Comparison of ENCODE assay signal across 9 mouse cellular contexts in the genomic region with DNA sequence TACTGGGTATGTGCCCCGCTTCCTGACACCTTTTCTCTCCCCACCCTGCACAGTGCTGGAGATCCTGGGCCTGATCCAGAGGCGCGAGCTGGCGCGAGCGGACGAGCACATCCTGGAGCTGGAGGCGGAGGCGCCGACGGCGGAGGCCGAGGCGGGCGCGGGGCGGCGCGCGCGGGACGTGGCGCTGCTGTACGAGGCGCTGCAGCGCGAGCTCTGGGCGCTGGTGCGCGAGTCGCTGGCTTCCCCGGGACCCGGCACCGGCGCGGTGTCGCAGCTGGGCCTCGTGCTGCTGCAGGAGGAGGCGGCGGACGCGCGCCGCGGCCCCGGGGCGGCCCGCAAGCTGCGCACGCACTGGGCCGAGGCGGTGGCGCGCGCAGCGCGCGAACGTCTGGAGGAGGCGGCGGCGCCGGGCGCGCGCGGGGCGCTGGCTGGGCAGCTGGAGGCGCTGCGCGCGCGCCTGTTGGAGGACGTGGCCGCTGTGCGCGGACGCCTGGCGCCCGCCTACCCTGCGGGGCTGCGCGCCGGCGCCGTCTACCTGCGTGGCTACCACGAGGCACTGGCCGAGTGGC. TPM values are rescaled to one million over a fixed set of nuclear protein-coding genes. Genes with fewer than 3 reads are reported as not detected.
DNase-seq lines count a peak whose midpoint lies in the region; ATAC-seq lines count a peak whose summit lies in the region.
"Had no signal": no experiment of that assay in that cellular context is flagged by ENCODE, and none has a peak within 500 bp of the region (broad histone marks: within the 10 kb centered on the region; RNA-seq: fewer than 3 reads in every experiment).

No protein-coding gene starts in this region.

- H3K36me3 ChIP-seq in forebrain, embryonic 12.5 days (replicated peaks), result no peaks in the 10 kb centered on the region
- H3K36me3 ChIP-seq in heart, embryonic 14.5 days (ENCODE audit: control insufficient read depth, insufficient read depth, low read length), result no peaks in the 10 kb centered on the region
- peaks cover 3% of the 10 kb centered on the region; the same call in 1 of the 2 replicates for H3K36me3 ChIP-seq in liver, embryonic 13.5 days
- no peaks in the 10 kb centered on the region for H3K36me3 ChIP-seq in neural tube, embryonic 11.5 days (ENCODE audit: control insufficient read depth, insufficient read depth, low read length)
- H3K36me3 ChIP-seq in stomach, embryonic 16.5 days (ENCODE audit: control insufficient read depth, insufficient read depth, low read length), result no peaks in the 10 kb centered on the region

- peaks cover 93% of the 10 kb centered on the region for H3K27me3 ChIP-seq in forebrain, embryonic 12.5 days
- H3K27me3 ChIP-seq in heart, embryonic 14.5 days (ENCODE audit: control insufficient read depth, insufficient read depth, low read length), result peaks cover 57% of the 10 kb centered on the region
- peaks cover 63% of the 10 kb centered on the region for H3K27me3 ChIP-seq in liver, embryonic 13.5 days
- H3K27me3 ChIP-seq in neural tube, embryonic 11.5 days (ENCODE audit: control insufficient read depth, insufficient read depth, low read length), result peaks cover 65% of the 10 kb centered on the region
- peaks cover 47% of the 10 kb centered on the region for H3K27me3 ChIP-seq in stomach, embryonic 16.5 days (ENCODE audit: control insufficient read depth, insufficient read depth, low read length)

- 1% methylated on average over 55 of the region's 89 CpGs for WGBS in forebrain, embryonic 12.5 days
- WGBS in heart, embryonic 14.5 days, result 1% methylated on average over 78 of the region's 89 CpGs
- 8% methylated on average over 84 of the region's 89 CpGs for WGBS in liver, embryonic 13.5 days (ENCODE audit: insufficient replicate concordance)
- under 1% methylated on average over 71 of the region's 89 CpGs for WGBS in neural tube, embryonic 11.5 days
- under 1% methylated on average over 81 of the region's 89 CpGs for WGBS in stomach, embryonic 16.5 days

- H3K4me1 ChIP-seq in forebrain, embryonic 12.5 days, result peaks cover 3% of the 10 kb centered on the region; the same call in 1 of the 2 replicates
- H3K4me1 ChIP-seq in heart, embryonic 14.5 days (ENCODE audit: control insufficient read depth in 2 of 2, insufficient read depth in 2 of 2, low read length in 2 of 2), result peaks cover 8% of the 10 kb centered on the region in 2 experiments; a peak in 3 of 4 replicates
- H3K4me1 ChIP-seq in liver, embryonic 13.5 days (replicated peaks), result peaks cover 33% of the 10 kb centered on the region
- H3K4me1 ChIP-seq in neural tube, embryonic 11.5 days (ENCODE audit: control insufficient read depth, insufficient read depth, low read length), result peaks cover 6% of the 10 kb centered on the region; the same call in 1 of the 2 replicates
- H3K4me1 ChIP-seq in stomach, embryonic 16.5 days (ENCODE audit: control insufficient read depth, insufficient read depth, low read length), result no peaks in the 10 kb centered on the region

- no peaks in the 10 kb centered on the region for H3K9me3 ChIP-seq in forebrain, embryonic 12.5 days
- H3K9me3 ChIP-seq in heart, embryonic 14.5 days (ENCODE audit: control insufficient read depth, low read length), result no peaks in the 10 kb centered on the region
- H3K9me3 ChIP-seq in liver, embryonic 13.5 days (replicated peaks), result no peaks in the 10 kb centered on the region
- no peaks in the 10 kb centered on the region for H3K9me3 ChIP-seq in neural tube, embryonic 11.5 days (ENCODE audit: control insufficient read depth, low read length)
- H3K9me3 ChIP-seq in stomach, embryonic 16.5 days (replicated peaks; ENCODE audit: control insufficient read depth, low read length), result no peaks in the 10 kb centered on the region

- ATAC-seq in forebrain, embryonic 12.5 days (ENCODE audit: low FRiP score), result peak; percentile 92
- peak; percentile 73 for ATAC-seq in heart, embryonic 14.5 days (ENCODE audit: insufficient number of reproducible peaks, insufficient read depth, low FRiP score, low read depth)
- peak; percentile 51 for ATAC-seq in liver, embryonic 13.5 days (ENCODE audit: low read depth)
- ATAC-seq in neural tube, embryonic 11.5 days (ENCODE audit: insufficient read depth, low FRiP score, low TSS enrichment), result peak; percentile 85
- ATAC-seq in stomach, embryonic 16.5 days (ENCODE audit: insufficient read depth, low FRiP score), result peak; percentile 90

- peak overlapping the region; percentile 53 for H3K4me3 ChIP-seq in forebrain, embryonic 12.5 days (replicated peaks)
- peak overlapping the region; percentile 55 to 75 for H3K4me3 ChIP-seq in heart, embryonic 14.5 days (ENCODE audit: control insufficient read depth in 1 of 2, insufficient read depth in 1 of 2, low read depth in 1 of 2, low read length in 2 of 2)
- H3K4me3 ChIP-seq in liver, embryonic 13.5 days (replicated peaks), result peak overlapping the region; percentile 55
- H3K4me3 ChIP-seq in neural tube, embryonic 11.5 days (ENCODE audit: low read depth, low read length), result peak overlapping the region; percentile 49
- H3K4me3 ChIP-seq in stomach, embryonic 16.5 days (replicated peaks; ENCODE audit: low read length), result peak overlapping the region; percentile 57
- H3K4me3 ChIP-seq: myocyte had no signal

- H3K9ac ChIP-seq in forebrain, embryonic 12.5 days, result peak overlapping the region; percentile 54
- peak overlapping the region; percentile 78 for H3K9ac ChIP-seq in heart, embryonic 14.5 days (ENCODE audit: low read length)
- H3K9ac ChIP-seq in liver, embryonic 13.5 days, result peak overlapping the region; percentile 39; the same call in 1 of the 2 replicates
- H3K9ac ChIP-seq in neural tube, embryonic 11.5 days (ENCODE audit: low read length), result peak overlapping the region; percentile 63
- H3K9ac ChIP-seq in stomach, embryonic 16.5 days (ENCODE audit: low read length), result peak overlapping the region; percentile 82

- peak overlapping the region; percentile 70 for H3K4me2 ChIP-seq in forebrain, embryonic 12.5 days
- H3K4me2 ChIP-seq in heart, embryonic 14.5 days (ENCODE audit: low read length), result peak overlapping the region; percentile 92
- H3K4me2 ChIP-seq in liver, embryonic 13.5 days, result peak overlapping the region; percentile 71
- peak overlapping the region; percentile 72 for H3K4me2 ChIP-seq in neural tube, embryonic 11.5 days (ENCODE audit: low read depth)
- peak overlapping the region; percentile 94 for H3K4me2 ChIP-seq in stomach, embryonic 16.5 days (ENCODE audit: low read depth, low read length)

- DNase-seq in spleen, adult 18-20 months, result peak; percentile 41 to 57
- DNase-seq in spleen, adult 12 weeks (ENCODE audit: low spot score), result no peak
- peak; percentile 86 for DNase-seq in kidney, postnatal 14 days
- no peak for DNase-seq in liver, embryonic 13.5 days
- DNase-seq in neural tube, embryonic 11.5 days (ENCODE audit: low spot score), result peak; percentile 85

- H3K27ac ChIP-seq in forebrain, embryonic 12.5 days, result 0 out of 2 replicates have a peak overlapping the region, but pooled peaks have one; percentile 47
- peak overlapping the region in 1 of 2 experiments; percentile 57; a peak in 3 of 4 replicates for H3K27ac ChIP-seq in heart, embryonic 14.5 days (replicated peaks in 1 of 2; ENCODE audit: control insufficient read depth in 1 of 2, insufficient read depth in 1 of 2, low read depth in 2 of 2, low read length in 2 of 2)
- H3K27ac ChIP-seq in liver, embryonic 13.5 days, result no peak overlapping the region
- H3K27ac ChIP-seq in neural tube, embryonic 11.5 days (ENCODE audit: low read depth, low read length), result no peak overlapping the region
- peak overlapping the region; percentile 16; the same call in 1 of the 2 replicates for H3K27ac ChIP-seq in stomach, embryonic 16.5 days (ENCODE audit: low read length)

RNA-seq across cellular contexts. Expression of a gene that starts 10.8 kb away (rescaled TPM):
- polyA plus RNA-seq in forebrain, embryonic 12.5 days (2016; fragmentation: Nextera tagmentation; extraction: Ambion mirVana), result 0.51 and 0.69 TPM in 2 replicates
- polyA plus RNA-seq in heart, embryonic 14.5 days (2014; fragmentation: Nextera tagmentation; extraction: Ambion mirVana), result 1.3 and 1.8 TPM in 2 replicates
- 0.83 and 1.0 TPM in 2 replicates for polyA plus RNA-seq in liver, embryonic 13.5 days (2015; fragmentation: Nextera tagmentation; extraction: Ambion mirVana)
- polyA plus RNA-seq in neural tube, embryonic 11.5 days (2014; fragmentation: Nextera tagmentation; extraction: Ambion mirVana), result 1.2 and 1.6 TPM in 2 replicates
- 0.71 and 0.85 TPM in 2 replicates for polyA plus RNA-seq in stomach, embryonic 16.5 days (2015; fragmentation: Nextera tagmentation; extraction: Ambion mirVana)
- polyA plus RNA-seq: myocyte had no signal

RNA-seq across cellular contexts. Expression of a gene that starts 15.3 kb away (rescaled TPM):
- polyA plus RNA-seq in forebrain, embryonic 12.5 days (2016; fragmentation: Nextera tagmentation; extraction: Ambion mirVana), result 14.0 and 14.3 TPM in 2 replicates
- polyA plus RNA-seq in heart, embryonic 14.5 days (2014; fragmentation: Nextera tagmentation; extraction: Ambion mirVana), result 9.3 and 10.5 TPM in 2 replicates
- 1.3 and 1.6 TPM in 2 replicates for polyA plus RNA-seq in liver, embryonic 13.5 days (2015; fragmentation: Nextera tagmentation; extraction: Ambion mirVana)
- polyA plus RNA-seq in neural tube, embryonic 11.5 days (2014; fragmentation: Nextera tagmentation; extraction: Ambion mirVana), result 14.1 and 16.4 TPM in 2 replicates
- polyA plus RNA-seq in stomach, embryonic 16.5 days (2015; fragmentation: Nextera tagmentation; extraction: Ambion mirVana), result 4.3 and 5.9 TPM in 2 replicates

RNA-seq across cellular contexts. Expression of a gene that starts 34.2 kb away (rescaled TPM):
- 3.5 and 3.9 TPM in 2 replicates for polyA plus RNA-seq in forebrain, embryonic 12.5 days (2016; fragmentation: Nextera tagmentation; extraction: Ambion mirVana)
- 1.4 and 1.7 TPM in 2 replicates for polyA plus RNA-seq in heart, embryonic 14.5 days (2014; fragmentation: Nextera tagmentation; extraction: Ambion mirVana)
- polyA plus RNA-seq in liver, embryonic 13.5 days (2015; fragmentation: Nextera tagmentation; extraction: Ambion mirVana), result 1.3 TPM in 2 replicates
- polyA plus RNA-seq in neural tube, embryonic 11.5 days (2014; fragmentation: Nextera tagmentation; extraction: Ambion mirVana), result 2.0 and 2.7 TPM in 2 replicates
- polyA plus RNA-seq in stomach, embryonic 16.5 days (2015; fragmentation: Nextera tagmentation; extraction: Ambion mirVana), result 1.4 and 1.5 TPM in 2 replicates

RNA-seq across cellular contexts. Expression of a gene that starts 34.2 kb away (rescaled TPM):
- 43.6 and 47.5 TPM in 2 replicates for polyA plus RNA-seq in forebrain, embryonic 12.5 days (2016; fragmentation: Nextera tagmentation; extraction: Ambion mirVana)
- polyA plus RNA-seq in heart, embryonic 14.5 days (2014; fragmentation: Nextera tagmentation; extraction: Ambion mirVana), result 87.3 and 92.9 TPM in 2 replicates
- 39.5 and 45.2 TPM in 2 replicates for polyA plus RNA-seq in liver, embryonic 13.5 days (2015; fragmentation: Nextera tagmentation; extraction: Ambion mirVana)
- polyA plus RNA-seq in neural tube, embryonic 11.5 days (2014; fragmentation: Nextera tagmentation; extraction: Ambion mirVana), result 49.3 and 54.0 TPM in 2 replicates
- 101 and 102 TPM in 2 replicates for polyA plus RNA-seq in stomach, embryonic 16.5 days (2015; fragmentation: Nextera tagmentation; extraction: Ambion mirVana)

RNA-seq across cellular contexts. Expression of a gene that starts 43.7 kb away (rescaled TPM):
- 0.17 TPM in 1 of 2 replicates, not detected in the other for polyA plus RNA-seq in forebrain, embryonic 12.5 days (2016; fragmentation: Nextera tagmentation; extraction: Ambion mirVana)
- polyA plus RNA-seq in heart, embryonic 14.5 days (2014; fragmentation: Nextera tagmentation; extraction: Ambion mirVana), result not detected in 2 replicates
- polyA plus RNA-seq in liver, embryonic 13.5 days (2015; fragmentation: Nextera tagmentation; extraction: Ambion mirVana), result not detected in 2 replicates
- not detected in 2 replicates for polyA plus RNA-seq in neural tube, embryonic 11.5 days (2014; fragmentation: Nextera tagmentation; extraction: Ambion mirVana)
- polyA plus RNA-seq in stomach, embryonic 16.5 days (2015; fragmentation: Nextera tagmentation; extraction: Ambion mirVana), result 1.8 and 3.3 TPM in 2 replicates

Comparison
In these comparisons a context has a peak if more than half of its experiments do, and no peak if none do; other contexts are left out.
1. DNase-seq: peak in spleen, adult 18-20 months (2 of 2), kidney, postnatal 14 days (single experiment) and neural tube, embryonic 11.5 days (single experiment); none in spleen, adult 12 weeks (single experiment) and liver, embryonic 13.5 days (single experiment).
2. H3K27ac ChIP-seq: peak in forebrain, embryonic 12.5 days (single experiment) and stomach, embryonic 16.5 days (single experiment); none in liver, embryonic 13.5 days (single experiment) and neural tube, embryonic 11.5 days (single experiment).
3. Peak in every context shown above with its lines, with median percentiles within 50 percentile points of each other: ATAC-seq, H3K4me2 ChIP-seq, H3K4me3 ChIP-seq and H3K9ac ChIP-seq.